In the genomic region with DNA sequence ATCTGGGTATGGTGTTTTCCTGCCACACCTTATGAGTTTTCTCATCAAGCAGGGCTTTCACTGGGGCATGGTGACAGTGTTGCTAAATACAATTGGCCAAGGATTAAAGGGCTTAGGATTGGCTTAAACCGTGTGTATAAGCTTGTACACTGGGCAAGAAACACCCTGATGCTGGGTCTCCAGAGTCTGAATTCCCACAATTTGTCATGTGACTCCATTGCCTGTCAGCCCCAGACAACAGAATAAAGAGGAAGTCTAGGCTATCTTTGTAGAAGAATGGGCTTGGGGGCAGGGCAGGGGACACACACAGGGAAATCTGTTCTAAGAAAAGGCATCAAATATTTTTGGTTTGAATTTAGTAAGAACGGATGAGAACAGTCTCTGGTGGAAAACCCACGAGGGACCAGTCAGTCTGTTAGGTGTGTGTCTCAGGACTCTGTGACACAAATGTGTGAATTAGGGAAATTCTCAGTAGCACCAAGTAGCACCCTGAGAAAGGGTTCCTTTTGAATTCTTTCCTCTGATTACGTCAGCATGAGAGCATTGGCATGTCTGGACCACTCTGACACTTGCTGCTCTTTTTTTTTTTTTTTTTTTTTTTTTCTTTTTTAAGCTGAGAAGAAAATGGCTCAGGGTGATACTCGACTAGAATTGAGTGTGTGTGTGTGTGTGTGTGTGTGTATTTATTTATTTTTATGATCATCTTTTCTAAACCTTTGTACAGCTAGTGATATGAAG, we compare ENCODE assay signal across 11 mouse cellular contexts.
DNase-seq lines count a peak whose midpoint lies in the region; ATAC-seq lines count a peak whose summit lies in the region.
"Had no signal": no experiment of that assay in that cellular context is flagged by ENCODE, and none has a peak within 500 bp of the region (broad histone marks: within the 10 kb centered on the region; RNA-seq: fewer than 3 reads in every experiment).

No protein-coding gene starts in this region.

- H3K36me3 ChIP-seq in hindbrain, embryonic 14.5 days (replicated peaks; ENCODE audit: control insufficient read depth, insufficient read depth) = no peaks in the 10 kb centered on the region
- no peaks in the 10 kb centered on the region for H3K36me3 ChIP-seq in hindbrain, embryonic 12.5 days
- H3K36me3 ChIP-seq in neural tube, embryonic 11.5 days (ENCODE audit: control insufficient read depth, insufficient read depth, low read length) = no peaks in the 10 kb centered on the region
- H3K36me3 ChIP-seq in forebrain, embryonic 15.5 days = no peaks in the 10 kb centered on the region

- ATAC-seq in hindbrain, embryonic 14.5 days (ENCODE audit: low FRiP score) = peak; percentile 32; the same call in 1 of the 2 replicates
- no peak for ATAC-seq in hindbrain, embryonic 12.5 days (ENCODE audit: low FRiP score)
- peak; percentile 29; the same call in 1 of the 2 replicates for ATAC-seq in neural tube, embryonic 11.5 days (ENCODE audit: insufficient read depth, low FRiP score, low TSS enrichment)
- ATAC-seq in forebrain, embryonic 15.5 days (replicated peaks) = peak; percentile 74

- H3K27ac ChIP-seq in hindbrain, embryonic 14.5 days = no peak overlapping the region
- no peak overlapping the region for H3K27ac ChIP-seq in hindbrain, embryonic 12.5 days
- no peak overlapping the region for H3K27ac ChIP-seq in neural tube, embryonic 11.5 days (ENCODE audit: low read depth, low read length)
- no peak overlapping the region for H3K27ac ChIP-seq in forebrain, embryonic 15.5 days (replicated peaks)
- H3K27ac ChIP-seq: left cerebral cortex, adult 2 months had no signal

- DNase-seq in hindbrain, embryonic 14.5 days (ENCODE audit: low spot score) = no peak
- DNase-seq in neural tube, embryonic 11.5 days (ENCODE audit: low spot score) = no peak
- no peak for DNase-seq in neural tube, embryonic 10.5 days (ENCODE audit: extremely low spot score, low spot score)
- DNase-seq in heart, adult 8-10 months (ENCODE audit: low spot score) = no peak
- DNase-seq in cerebellum, postnatal 14 days = no peak
- no peak for DNase-seq in adrenal gland, postnatal 10 days
- DNase-seq: heart, postnatal 4 days had no signal

- H3K4me3 ChIP-seq in hindbrain, embryonic 14.5 days (replicated peaks; ENCODE audit: low read length) = no peak overlapping the region
- no peak overlapping the region for H3K4me3 ChIP-seq in hindbrain, embryonic 12.5 days
- no peak overlapping the region for H3K4me3 ChIP-seq in neural tube, embryonic 11.5 days (ENCODE audit: low read depth, low read length)
- no peak overlapping the region for H3K4me3 ChIP-seq in forebrain, embryonic 15.5 days
- H3K4me3 ChIP-seq: left cerebral cortex, adult 2 months had no signal

- H3K27me3 ChIP-seq in hindbrain, embryonic 14.5 days (ENCODE audit: control insufficient read depth, insufficient read depth, low read length) = no peaks in the 10 kb centered on the region
- H3K27me3 ChIP-seq in hindbrain, embryonic 12.5 days = no peaks in the 10 kb centered on the region
- H3K27me3 ChIP-seq in neural tube, embryonic 11.5 days (ENCODE audit: control insufficient read depth, insufficient read depth, low read length) = no peaks in the 10 kb centered on the region
- H3K27me3 ChIP-seq in forebrain, embryonic 15.5 days = no peaks in the 10 kb centered on the region

- peaks cover 10% of the 10 kb centered on the region for H3K4me1 ChIP-seq in hindbrain, embryonic 14.5 days (replicated peaks; ENCODE audit: control insufficient read depth, insufficient read depth, low read length)
- H3K4me1 ChIP-seq in hindbrain, embryonic 12.5 days = peaks cover 20% of the 10 kb centered on the region
- peaks cover 4% of the 10 kb centered on the region; the same call in 1 of the 2 replicates for H3K4me1 ChIP-seq in neural tube, embryonic 11.5 days (ENCODE audit: control insufficient read depth, insufficient read depth, low read length)
- H3K4me1 ChIP-seq in forebrain, embryonic 15.5 days = peaks cover 13% of the 10 kb centered on the region

- H3K9me3 ChIP-seq in hindbrain, embryonic 14.5 days (ENCODE audit: control insufficient read depth, low read length) = no peaks in the 10 kb centered on the region
- H3K9me3 ChIP-seq in hindbrain, embryonic 12.5 days (replicated peaks) = no peaks in the 10 kb centered on the region
- no peaks in the 10 kb centered on the region for H3K9me3 ChIP-seq in neural tube, embryonic 11.5 days (ENCODE audit: control insufficient read depth, low read length)
- no peaks in the 10 kb centered on the region for H3K9me3 ChIP-seq in forebrain, embryonic 15.5 days

- H3K4me2 ChIP-seq in hindbrain, embryonic 14.5 days (replicated peaks) = no peak overlapping the region
- H3K4me2 ChIP-seq in hindbrain, embryonic 12.5 days (replicated peaks) = no peak overlapping the region
- no peak overlapping the region for H3K4me2 ChIP-seq in neural tube, embryonic 11.5 days (ENCODE audit: low read depth)
- H3K4me2 ChIP-seq in forebrain, embryonic 15.5 days (replicated peaks) = no peak overlapping the region
- H3K4me2 ChIP-seq: liver, embryonic 11.5 days had no signal

- no peak overlapping the region for H3K9ac ChIP-seq in hindbrain, embryonic 14.5 days
- no peak overlapping the region for H3K9ac ChIP-seq in hindbrain, embryonic 12.5 days
- H3K9ac ChIP-seq in neural tube, embryonic 11.5 days (ENCODE audit: low read length) = no peak overlapping the region
- H3K9ac ChIP-seq in forebrain, embryonic 15.5 days (replicated peaks) = no peak overlapping the region

- WGBS in hindbrain, embryonic 14.5 days = 23% methylated on average over 5 of the region's 5 CpGs
- WGBS in hindbrain, embryonic 12.5 days = 34% methylated on average over 5 of the region's 5 CpGs
- WGBS in neural tube, embryonic 11.5 days = 43% methylated on average over 5 of the region's 5 CpGs
- WGBS in forebrain, embryonic 15.5 days = 19% methylated on average over 5 of the region's 5 CpGs
